Mouse (Mus musculus): ENCODE data around the gene Orc5. TPM values are rescaled to one million over a fixed set of nuclear protein-coding genes. Genes with fewer than 3 reads are reported as not detected.

The Orc5 gene
- total RNA-seq (2021): 17.9 and 20.4 TPM in 2 replicates
- long read RNA-seq, experiment 1, transcript Orc5-201 (14 exons, 2,103 nt): major isoform, 26 of 32 reads
- long read RNA-seq, experiment 1, partial matches to known transcripts: 2 of 32 reads
- long read RNA-seq, experiment 1, other reads (novel, unspliced or antisense): 4 of 32 reads
- long read RNA-seq, experiment 2, transcript Orc5-201 (14 exons, 2,103 nt): major isoform, 8 of 10 reads
- long read RNA-seq, experiment 2, partial matches to known transcripts: 0 of 10 reads
- long read RNA-seq, experiment 2, other reads (novel, unspliced or antisense): 2 of 10 reads

DNA sequence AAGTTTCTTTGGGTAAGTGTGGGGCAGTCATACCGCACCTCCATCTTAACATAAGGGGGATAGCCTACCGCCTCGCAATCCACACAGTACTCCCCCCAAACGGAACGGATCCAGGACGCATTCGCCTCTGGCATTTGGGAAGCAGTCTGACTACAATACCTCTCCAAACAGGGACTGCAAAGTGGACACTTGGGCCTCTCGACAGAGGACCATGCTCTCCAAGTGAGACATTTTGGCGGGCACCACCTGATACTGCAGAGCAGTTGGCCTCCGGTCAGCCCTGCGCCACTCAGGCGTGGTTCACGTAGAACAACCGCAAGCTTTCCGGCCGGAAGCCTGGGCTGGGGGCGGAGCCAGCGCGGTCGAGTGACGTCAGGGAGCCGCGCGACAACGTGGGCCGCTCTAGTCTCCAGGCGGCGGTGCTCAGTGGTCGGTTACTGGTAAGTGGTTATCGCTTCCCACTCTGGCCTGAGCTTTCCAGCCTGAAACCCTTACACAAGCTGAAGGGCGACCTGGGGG is at the start of gene Orc5:
TSS of gene Orc5 (minus strand) at position 397 of the 519 bp plus-strand sequence.
- peak; percentile 96 for DNase-seq

DNA sequence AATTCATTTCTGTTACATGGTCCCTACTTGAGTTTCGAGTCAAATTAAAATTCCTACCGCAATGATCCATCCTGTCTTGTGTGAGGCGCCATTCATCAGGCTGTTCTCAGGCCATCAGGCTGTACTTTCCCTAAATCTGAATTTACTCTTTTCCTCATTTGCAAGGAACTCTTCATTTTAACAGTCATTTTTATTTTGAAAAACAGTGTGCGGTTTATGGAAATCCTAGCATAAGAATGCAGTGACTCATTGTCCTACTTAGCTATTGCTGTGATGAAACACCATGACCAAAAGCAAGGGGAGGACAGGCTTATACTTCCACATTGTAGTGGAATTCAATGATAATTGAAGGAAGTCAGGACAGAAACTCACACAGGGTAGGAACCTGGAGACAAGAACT is 46.8 kb upstream of the Orc5 start:
- no peak for DNase-seq

DNA sequence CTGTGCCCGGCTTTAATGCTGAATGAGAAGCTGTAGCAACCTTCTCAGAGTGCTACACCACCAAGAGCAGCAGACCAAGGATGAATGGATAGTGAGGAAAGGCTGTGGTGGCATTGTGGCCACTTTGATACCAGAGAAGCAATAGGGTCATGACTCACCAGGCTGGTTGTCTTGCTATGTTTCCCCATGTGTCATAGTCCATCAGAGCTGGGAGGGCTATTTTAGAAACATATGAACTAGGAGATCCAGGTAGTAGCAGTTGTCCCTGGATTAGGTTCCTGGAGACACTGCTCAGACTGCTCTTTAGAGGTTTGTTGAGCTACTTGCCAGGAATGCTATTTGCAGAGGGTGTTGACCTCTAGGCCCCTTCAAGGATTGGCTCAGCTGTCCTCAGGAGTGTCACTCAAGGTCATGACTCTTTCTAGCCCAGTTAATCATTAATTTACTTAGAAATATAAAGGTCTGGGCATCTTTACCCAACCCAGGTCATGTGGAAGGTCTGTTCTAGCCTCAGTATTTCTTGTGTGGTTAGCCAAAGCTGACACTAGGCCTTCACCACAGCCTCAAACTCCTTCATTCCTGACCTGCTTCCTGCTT is 39.2 kb upstream of the Orc5 start:
- peak; percentile 12 for DNase-seq

DNA sequence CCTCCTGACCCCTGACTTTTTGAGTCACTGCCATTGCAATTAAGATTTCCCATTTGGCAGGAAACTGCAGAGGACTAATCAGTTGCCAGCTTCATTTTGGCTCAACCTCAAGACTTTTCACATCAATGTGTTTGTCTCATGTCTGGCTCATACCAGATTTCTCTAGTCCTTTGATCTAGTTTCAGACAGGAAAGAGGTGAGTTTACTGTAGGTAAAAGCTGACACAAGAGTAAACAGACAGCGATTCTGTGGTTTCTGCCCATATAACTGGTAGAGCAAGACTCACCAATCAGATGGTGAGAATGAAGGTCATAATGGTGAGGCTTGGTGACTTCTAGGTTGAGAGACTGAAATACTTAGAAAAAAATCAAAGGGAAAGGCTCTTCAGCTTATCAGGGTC is 37.3 kb upstream of the Orc5 start:
- peak; percentile 8 for DNase-seq

DNA sequence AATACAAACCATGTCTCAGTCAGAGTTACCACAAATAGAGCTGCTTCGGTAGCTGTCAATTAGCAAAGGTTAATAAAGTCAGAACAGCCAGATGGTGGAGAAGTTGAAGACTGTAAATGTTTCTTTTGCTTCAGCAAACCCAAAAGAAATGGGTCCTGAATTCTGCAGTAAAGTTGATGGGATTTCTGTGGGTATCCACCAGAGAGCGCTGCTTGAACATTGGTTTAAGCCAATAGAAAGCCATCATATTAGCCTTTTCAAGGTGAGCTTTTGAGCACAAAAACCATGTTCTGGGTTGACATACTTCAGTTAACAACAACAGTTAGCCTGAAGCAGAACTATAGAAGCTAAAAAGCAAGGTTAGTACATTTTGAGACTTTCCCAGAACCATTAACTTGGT is 34.3 kb upstream of the Orc5 start:
- DNase-seq: peak; percentile 6

DNA sequence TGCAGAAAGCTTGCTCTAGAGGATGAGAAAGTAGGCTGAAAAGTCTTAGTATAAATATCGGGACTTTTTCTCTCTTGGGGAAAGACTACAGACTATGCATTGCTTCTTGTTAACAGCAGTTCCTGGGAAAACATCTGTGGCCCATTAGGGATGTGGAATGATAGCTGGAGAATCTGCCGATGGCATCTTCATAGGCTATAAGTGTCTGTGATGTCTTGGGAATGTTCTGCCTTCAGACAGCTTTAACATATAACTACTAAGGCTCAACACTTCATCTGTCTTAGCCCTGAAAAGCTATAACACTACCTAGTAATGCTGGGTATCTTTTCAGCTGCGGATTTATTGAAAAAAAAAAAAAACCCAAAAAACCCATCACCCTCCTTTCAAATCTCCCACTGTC is 27.8 kb upstream of the Orc5 start:
- DNase-seq: no peak

DNA sequence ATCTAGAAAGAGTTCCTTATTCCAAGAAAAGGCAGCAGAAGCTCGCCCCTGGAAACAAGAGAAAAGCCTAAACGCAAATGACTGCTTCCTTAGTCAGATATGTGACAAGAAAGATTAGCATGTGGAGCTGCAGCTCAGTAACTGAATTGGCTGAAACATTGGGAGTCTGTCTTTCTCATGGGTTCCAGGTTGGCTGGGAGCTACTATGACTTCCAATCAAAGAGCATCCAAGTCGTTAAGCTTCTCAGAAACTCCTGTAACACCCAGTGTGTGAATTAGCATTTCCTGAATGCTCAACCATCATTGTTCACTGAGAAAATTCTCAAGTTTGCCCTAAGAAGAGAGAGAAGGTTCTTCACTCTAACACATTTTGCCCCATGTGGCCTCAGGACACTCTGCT is 24.5 kb upstream of the Orc5 start:
- no peak for DNase-seq

DNA sequence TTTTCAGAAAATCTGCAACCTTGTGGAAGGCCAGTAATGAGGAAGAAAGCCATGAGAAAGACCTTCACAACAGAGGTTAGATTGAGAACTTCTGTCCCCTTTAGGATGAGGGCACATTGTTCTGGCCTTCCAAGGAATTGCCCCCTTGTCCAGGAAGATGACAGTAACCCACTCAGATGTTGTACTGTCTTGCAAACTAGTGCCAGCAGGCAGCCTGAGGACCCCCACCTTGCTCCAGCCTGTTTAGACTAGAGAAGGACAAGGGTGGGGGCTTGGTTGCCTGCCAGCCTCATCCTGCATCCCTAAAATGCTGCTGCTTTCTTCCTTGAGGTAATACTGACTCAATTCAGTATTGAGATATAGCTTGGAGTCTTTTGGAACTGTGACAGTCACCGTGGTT is 23.9 kb upstream of the Orc5 start:
- DNase-seq: no peak

DNA sequence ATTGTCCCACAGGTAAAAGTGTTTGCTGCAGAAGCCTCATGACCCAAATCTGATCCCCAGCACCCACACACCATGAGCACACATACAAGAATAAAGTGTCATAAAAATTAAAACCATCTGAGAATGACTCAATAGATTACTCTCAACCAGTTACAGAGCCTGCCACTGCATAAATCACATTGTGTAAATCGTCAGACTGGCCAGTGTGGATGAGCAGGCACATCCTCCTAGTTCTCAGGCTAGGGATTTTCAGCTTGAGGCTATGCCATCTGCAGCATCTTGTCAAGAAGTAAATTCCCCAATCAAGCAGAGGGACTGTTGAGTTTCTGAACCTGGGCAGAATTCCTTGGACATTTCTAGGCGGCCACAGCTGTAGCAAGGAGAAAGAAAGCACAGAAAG is 23.5 kb upstream of the Orc5 start:
- DNase-seq: no peak

DNA sequence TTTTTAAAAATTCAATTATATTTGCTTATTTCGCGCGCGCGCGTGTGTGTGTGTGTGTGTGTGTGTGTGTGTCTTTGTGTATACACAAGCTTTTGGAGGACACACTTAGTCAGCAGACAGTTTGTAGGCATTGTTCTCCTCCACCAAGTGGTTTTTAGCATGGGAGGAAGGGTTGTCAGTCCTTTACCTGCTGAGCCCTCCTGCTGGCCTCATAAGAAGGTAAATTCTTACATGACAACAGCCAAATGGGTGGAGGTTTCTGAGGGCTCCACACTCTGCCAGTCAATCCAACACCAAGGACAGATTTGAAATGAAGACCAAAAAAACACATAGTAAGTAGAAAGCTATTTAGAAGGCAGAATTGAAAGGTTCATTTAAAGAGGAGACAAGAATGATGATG is 22.7 kb upstream of the Orc5 start:
- DNase-seq: no peak

DNA sequence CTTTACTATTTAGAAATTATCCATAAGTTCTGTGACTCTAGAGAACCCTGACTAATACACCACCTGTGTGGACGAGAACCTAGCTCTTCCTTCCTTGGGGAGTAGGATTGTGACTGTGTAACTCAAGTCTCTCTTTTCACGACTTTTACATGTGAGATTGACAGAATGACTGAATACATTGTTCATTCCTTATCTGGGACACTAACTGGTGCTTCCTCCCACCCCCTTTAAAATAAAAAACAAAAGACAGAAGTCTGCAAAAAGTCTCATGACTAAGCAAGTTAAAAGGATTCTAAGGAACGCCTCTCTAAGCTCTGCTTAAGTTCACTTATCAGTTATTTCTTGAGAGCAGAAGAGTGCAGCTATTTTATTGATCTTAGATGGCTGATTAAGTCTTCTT is 22.2 kb upstream of the Orc5 start:
- DNase-seq: no peak

DNA sequence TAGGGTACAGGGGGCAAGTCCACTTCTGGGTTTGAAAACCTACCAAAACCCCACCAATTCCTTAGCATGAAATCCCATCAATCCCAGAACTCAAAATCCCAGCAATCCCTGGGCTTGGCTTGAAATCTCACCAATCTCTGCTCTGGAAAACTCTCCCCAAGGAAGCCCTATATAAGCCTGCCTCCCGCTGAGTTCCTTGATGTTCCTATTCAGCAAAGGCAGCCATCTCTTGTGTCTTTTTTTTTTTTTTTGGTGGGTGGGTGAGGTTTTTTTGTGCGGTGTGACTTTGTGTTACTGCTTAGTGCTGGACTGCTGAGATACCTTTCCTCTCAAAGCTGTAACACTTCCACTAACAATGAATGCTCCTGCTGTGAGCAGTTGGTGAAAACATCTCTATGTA is 15.5 kb upstream of the Orc5 start:
- no peak for DNase-seq

DNA sequence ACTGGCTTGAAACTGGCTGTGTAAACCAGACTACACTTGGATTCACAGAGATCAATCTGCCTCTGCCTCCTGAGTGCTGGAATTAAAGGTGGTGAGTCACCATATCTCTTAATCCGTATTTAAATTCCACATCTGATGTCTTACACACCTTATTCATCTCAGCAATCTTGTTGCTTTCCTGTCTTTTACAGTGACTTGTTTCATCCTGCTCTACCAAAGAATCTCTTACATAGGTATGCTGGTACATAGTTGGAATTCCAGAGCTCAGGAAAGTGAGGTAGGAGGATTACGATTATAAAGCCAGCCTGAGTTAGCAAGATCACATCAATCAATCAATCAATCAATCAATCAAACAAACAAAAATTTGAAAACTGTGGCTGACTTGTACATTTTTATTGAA is 9.6 kb upstream of the Orc5 start:
- no peak for DNase-seq

DNA sequence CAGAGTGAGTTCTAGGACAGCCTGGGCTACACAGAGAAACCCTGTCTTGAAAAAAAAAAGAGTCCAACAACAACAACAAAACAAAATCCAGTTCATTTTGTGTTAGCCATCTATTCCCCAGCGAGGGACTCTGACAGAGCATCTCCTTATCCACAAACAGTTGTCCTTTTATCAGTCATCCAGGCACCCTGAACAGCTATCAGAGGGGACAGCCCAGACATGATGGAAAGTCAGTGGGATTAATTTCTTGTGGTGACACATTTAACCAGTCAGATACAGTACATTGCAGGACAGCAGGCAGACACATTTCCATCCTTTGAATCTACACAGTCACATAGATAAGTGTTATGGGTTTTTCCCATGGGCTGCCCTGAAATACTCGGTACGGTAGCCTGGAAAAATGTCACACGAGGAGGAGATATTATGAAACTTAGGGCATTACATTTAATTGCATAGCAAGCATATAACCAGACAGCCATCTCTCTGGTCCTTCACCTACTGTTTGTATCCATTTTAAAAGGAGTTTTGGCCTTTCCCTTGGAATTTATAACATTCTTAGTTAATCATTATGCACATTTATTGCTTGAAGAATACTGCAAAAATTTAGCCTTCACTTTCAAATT is 7.4 kb upstream of the Orc5 start:
- no peak for DNase-seq

DNA sequence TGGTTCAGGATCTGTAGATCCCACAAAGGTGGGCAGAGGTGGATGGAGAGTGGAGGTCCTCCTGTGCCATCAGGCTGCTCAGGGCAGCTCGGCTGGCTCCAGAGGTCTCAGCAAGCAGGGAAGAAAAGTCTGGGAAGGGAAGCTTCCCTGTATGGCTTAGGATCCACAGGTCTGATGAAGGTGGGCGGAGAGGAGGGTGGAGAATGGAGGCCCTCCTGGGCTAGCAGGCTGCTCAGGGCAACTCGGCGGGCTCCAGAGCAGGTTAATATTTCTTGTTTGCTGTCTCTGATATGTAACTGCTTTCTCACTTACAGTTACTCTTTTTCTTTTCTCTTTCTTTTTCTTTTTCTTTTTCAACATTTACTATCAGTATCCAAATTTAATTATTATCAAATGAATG is 6.5 kb upstream of the Orc5 start:
- no peak for DNase-seq

DNA sequence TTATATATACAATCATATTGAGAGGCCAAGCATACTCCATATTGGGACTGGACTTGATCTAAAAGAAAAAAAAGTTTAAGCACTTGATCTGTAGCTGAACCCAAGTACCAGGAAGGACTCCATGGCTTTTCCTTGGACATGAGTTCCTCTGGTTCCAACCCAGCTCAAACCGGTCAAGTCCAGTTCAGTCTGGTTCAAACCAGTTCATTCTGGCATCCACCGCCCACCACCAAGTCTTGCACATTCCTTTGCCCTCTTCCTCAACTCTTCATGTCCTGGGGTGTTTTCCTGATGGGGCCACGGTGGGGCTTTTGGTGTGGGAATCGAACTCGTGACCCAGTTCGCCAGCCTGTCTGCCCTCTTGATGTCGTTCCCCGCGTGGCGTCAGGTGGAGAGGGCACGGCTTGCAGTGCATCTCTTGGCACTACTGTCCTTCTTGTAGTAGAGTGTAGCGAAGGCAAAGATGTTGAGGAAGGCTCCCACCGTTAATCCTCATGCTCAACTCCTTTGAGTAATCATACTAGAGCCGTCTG is 2.1 kb upstream of the Orc5 start:
- DNase-seq: no peak

DNA sequence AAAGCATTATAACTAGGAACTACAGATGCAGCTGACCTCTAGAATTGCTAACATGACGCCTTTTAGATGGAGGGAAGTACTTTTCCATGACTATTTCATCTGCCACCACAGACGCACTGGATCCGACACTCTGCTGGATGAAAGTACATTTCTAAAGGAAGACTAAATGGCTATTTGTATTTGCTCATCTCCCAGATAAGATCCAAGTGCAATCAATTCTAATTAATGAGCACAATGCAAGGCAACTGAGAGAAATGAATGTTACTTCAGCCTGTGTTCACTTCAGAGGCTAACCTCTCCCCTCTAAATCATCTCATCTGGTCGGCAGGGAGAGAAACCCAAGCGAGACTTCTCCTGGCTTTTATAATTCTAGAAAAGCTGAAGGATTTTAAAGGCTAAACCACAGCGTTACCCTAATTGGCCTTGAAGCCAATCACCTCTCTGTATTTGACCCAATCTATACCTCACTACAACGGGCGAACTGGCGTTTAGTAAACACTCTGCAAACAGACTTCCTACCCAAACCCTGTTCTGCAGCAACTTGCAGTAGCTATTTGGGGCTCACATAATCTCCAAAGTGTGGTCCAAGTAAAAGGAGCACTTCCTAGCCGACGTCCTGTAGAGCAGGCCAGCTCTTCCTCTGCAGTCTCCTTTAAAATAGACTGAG is 730 bp downstream of the Orc5 start:
- DNase-seq: no peak

DNA sequence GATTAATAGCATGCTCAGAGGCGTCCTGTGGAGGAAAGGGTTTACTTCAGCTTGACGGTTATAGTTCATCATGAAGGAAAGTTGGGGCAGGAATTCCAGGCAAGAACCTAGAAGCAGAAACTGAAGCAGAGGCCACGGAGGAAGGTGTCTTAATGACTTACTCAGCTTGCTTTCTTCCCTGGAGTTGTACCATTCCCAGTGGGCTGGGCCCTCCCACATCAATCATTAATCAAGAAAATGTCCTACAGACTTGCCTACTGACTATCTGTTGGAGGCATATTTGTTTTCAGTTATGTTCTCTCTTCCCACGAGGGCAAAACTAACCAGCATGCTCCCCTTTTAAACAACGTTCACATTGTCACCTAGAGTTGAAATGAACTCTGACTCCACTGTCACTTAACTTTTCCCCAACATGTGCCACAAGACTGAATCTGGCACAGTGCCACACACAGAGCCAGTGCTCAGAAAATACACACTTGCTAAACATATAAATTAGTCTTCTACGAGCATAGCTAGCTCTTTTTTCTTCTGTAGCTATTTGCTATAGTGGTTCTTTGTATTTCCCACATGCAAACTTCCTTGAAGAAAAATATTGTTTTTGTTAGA is 1.6 kb downstream of the Orc5 start:
- no peak for DNase-seq

DNA sequence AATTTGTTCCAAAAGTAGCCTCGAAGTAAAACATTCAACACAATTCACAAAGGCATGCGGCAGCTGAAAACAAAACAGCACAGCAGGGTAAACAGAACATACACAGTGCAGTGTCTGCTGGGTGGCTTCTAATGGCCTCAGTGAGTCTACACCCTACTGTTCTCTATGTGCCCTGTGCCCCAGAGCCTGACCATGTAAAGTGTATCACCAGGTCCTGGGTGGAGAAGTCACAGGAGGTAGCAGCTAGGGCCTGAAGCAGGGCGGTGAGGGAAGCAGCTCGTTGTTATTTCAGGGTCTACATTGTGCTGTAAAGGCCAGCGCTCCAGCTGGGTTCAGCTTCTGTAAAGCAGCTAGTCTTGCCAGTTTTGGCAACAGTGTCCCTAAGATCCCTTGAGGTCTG is 3.7 kb downstream of the Orc5 start:
- DNase-seq: no peak

DNA sequence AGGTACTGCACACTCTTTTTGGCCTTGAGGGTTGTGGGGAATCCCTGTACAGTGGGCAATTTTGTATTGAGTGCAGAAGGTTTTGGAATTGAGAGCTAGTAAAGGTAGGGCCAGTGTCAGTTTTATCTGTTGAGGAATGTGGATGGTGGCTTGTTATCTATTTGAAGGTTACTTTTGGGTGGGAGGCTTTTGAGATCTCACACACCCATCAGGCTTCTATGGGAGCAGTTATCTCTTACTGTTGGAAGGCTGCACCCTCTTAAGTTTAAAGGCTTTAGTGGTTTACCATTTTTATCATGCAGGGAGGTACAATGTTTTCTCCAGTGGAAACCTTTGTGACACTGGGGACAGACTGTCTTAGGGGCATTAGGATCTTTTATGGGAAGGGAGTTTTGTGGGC is 4.9 kb downstream of the Orc5 start:
- no peak for DNase-seq

DNA sequence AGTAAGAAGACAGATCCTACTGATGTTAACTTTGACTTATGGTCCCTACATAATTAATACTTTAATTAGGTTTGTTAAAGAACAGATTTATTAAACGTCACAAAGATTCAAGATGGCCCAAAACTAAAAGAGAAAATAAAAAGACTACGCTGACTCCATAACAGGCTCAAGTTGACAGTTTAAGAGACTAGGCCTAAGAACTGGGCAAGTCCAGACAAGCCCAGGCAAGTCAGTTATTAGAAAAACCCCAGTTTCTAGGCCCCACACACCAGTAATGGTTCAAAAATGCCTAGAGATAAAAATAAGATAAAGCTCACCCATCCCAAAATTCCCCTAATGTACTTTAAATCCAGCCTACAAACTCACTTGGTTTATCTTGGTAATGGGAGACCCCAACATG is 7.6 kb downstream of the Orc5 start:
- no peak for DNase-seq

DNA sequence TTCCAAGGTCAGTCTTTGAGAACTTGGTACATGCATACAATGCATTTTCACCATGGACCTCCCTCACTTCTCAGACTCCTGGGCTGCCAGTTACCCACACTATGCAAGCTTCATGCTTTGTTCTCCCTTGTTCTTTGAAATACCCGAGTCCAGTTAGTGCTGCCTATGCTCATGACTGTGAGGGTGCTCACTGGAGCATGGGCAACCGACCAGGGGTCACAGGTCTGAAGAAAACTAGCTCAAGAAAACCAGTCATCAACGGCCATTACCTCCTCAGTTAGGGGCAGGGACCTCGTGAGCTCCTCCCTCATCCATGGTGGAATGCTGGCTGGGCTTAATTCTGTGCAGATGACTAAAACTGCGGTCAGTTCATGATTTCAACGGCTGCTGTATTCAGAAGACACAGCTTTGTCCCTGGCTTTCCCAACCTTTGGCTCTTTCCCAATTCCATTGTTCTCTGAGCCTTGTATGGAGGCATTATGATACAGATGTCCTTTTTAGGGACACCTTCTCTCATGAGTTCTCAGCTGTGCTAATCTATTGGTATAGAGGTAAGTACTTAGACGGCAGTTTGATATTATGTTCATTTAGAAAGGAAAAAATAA is 11.1 kb downstream of the Orc5 start:
- no peak for DNase-seq
